Mouse (Mus musculus) cortical plate, adult 2 months (tissue): Measurements from ENCODE around the gene Vldlr. TPM values are rescaled to one million over a fixed set of nuclear protein-coding genes. Genes with fewer than 3 reads are reported as not detected.
A peak's percentile ranks its signal among the peaks of the same experiment; 100 is the strongest.

Experiments
- H3K27ac ChIP-seq: fragments of 200-500 bp; 2 replicates; pipeline ENCODE4 v1.5.1; 2012; ENCODE audit warnings: low read length, control low read depth, inconsistent platforms; ENCODE audit not compliant: insufficient read depth
- H3K4me1 ChIP-seq: fragments of 200-500 bp; 2 replicates; pipeline ENCODE4 v1.6.1; 2011; ENCODE audit warnings: low read length; ENCODE audit not compliant: control insufficient read depth, insufficient read depth
- H3K4me3 ChIP-seq: fragments of 200-500 bp; 2 replicates; pipeline ENCODE4 v1.5.1; 2011; ENCODE audit warnings: mild to moderate bottlenecking, low read length, control low read depth; ENCODE audit not compliant: insufficient read depth
- CTCF ChIP-seq: fragments of 200-500 bp; IDR thresholded peaks from 2 replicates; pipeline ENCODE4 v1.5.1; 2011; ENCODE audit warnings: mild to moderate bottlenecking, control low read depth, low read length; ENCODE audit not compliant: insufficient read depth; ENCODE audit errors: extremely low read depth
- POLR2A ChIP-seq: fragments of 200-500 bp; IDR thresholded peaks from 2 replicates; pipeline ENCODE4 v1.6.1; 2011; ENCODE audit warnings: mild to moderate bottlenecking, low read length, control low read depth; ENCODE audit not compliant: insufficient read depth; ENCODE audit errors: extremely low read depth
- polyA plus RNA-seq: library from polyadenylated mRNA; depleted of rRNA; stranded (reverse); fragments of >200 nt; gene quantifications from 2 replicates; pipeline ENCODE4 v1.2.3, GENCODE M21; 2012

Gene Vldlr
- polyA plus RNA-seq, 1 experiment, result 27.3 TPM

DNA sequence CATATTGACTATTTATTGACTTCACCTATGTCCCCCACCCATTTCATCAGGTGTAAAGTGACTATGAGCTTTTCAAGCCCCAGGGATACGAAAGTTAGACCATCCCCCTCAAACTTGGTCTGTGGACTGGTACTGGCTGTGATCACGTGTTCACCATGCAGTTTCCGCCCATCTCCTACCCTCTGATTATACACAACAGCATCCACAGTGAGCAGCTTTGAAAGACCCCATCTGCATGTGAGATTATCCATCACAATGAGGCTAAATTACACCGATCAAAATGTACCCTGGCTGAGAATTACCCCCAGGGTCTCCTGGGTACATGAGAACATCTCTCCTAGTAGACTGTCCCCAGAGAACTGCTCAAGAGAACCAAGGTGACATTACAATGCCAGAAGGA is 688 bp upstream of the Vldlr start:
- no peak for TF ChIP-seq CTCF
- no peak for TF ChIP-seq POLR2A
- no peak overlapping the region for H3K27ac ChIP-seq
- no peak overlapping the region for H3K4me3 ChIP-seq
- no peaks in the 10 kb centered on the region for H3K4me1 ChIP-seq

DNA sequence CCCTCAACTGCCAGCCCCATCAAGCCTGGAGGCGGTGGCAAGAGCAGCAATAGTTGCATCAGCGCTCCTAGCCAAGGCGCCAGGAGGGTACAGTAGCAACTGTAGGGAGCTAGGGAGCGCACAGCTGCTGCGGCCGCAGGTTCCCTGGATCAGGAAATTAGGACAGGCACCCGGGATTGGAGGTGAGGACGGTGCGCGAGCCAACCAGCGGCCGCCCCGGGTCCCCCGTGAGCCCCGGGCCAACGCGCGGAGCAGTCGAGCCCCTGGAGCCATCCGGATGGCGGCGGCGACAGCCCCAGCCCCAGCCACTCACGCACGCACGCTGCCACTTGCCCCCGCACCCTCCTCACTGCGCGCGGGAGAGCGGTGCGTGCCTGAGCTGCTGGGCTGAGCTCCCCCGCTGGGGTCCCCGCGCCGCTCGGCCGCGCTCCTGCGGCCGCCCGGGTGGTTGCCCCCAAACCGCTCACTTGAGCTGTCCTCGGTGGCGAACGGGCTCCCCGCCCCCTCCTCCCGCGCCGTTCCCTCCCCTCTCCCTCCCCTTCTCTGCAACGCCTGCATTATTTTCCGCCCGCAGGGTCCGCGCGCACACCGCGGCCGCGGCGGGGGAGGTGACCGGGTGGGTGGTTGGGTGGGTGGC is 601 bp downstream of the Vldlr start:
- Histone ChIP-seq H3K27ac (peak overlapping the region; percentile 68), H3K4me3 (peak overlapping the region; percentile 89), H3K4me1 (no peaks in the 10 kb centered on the region)
- TF ChIP-seq CTCF (no peak), POLR2A (peak; percentile 34; the same call in 1 of the 2 replicates)

DNA sequence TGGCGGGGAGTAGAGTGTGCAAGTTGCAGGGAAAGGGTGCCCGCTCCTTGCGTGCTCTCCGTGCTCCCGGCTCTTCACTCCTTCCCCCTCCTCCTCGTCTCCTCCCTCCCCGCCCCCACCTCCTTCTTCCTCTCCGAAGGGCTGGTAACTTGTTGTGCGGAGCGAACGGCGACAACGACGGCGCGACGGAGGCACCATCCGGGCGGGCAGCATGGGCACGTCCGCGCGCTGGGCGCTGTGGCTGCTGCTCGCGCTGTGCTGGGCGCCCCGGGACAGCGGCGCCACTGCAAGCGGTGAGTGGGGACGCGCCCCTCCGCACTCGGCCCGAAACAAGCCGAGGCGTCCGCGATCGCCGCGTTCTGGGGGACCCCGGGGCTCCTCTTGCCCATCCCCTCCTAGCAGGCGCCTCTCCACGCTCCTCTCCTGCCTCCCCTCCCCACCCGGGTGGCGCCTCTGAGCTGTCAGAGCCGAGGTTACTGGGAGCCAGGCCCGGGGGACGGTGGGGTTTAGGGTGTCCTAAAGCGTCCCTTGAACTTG is 1.2 kb downstream of the Vldlr start:
- H3K4me3 ChIP-seq, result peak overlapping the region; percentile 89
- H3K27ac ChIP-seq, result peak overlapping the region; percentile 95
- no peak for TF ChIP-seq CTCF
- no peak; the same call in 1 of the 2 replicates for TF ChIP-seq POLR2A
- H3K4me1 ChIP-seq, result no peaks in the 10 kb centered on the region

DNA sequence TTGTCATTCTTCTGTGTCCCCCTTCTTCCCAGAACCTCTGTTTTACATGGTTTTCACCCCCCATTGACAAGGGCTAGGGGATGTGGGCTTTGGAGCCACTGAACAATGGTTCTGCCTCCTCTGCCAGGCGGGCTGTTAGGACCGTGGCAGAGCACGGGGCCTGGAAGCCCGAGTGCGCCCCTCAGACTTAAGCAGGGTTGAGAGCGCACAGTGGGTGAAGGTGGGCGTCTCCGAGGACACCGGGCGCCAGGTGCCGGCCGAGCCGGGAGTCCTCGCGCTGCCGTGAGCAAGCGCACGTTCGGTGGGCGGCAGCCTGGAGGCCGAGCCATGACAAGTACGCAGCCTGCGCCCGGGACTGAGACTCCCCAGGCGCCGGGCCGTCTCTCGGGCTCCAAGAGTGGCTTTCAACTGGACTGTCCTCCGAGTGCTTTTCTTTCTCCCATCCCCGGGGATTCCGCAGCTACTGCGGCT is 1.7 kb downstream of the Vldlr start:
- H3K27ac ChIP-seq, result peak overlapping the region; percentile 95
- peak overlapping the region; percentile 89 for H3K4me3 ChIP-seq
- no peaks in the 10 kb centered on the region for H3K4me1 ChIP-seq
- TF ChIP-seq CTCF, result no peak
- no peak for TF ChIP-seq POLR2A

DNA sequence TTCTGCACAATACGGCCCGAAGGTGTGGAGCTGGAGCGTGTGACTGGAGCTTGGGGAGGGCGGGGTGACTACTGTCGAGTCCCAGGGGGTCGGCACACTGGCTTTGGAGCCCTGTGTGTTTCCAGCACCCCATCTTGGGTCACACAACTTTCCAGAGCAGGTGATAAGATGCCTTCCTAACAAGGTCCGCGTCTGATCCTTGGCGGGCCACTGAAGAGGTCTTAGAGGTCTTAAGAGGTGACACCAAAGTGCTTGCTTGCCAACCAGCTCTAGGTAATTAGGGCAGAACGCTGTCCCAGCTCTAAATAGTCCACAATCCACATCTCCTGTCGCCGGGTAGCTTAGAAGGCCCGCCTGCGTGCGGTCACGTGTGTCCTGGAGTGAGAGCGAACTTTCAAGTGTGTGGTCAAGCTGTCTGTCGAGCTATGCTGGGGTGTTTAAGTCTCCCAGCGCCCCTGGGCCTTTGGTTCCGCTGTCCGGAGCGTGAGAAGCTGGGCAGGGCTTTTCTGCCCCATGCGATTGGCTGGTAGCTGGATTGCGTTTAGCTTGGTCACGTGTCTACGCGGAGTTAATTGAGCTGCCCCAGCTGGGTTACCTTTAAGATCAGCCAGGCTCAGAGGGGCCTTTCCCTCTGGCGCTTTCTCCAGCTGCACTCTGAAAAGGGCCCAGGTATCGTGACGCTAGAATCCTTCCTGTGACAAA is 2.4 kb downstream of the Vldlr start:
- Histone ChIP-seq H3K27ac (peak overlapping the region; percentile 95; the same call in 1 of the 2 replicates), H3K4me3 (peak overlapping the region; percentile 89), H3K4me1 (no peaks in the 10 kb centered on the region)
- peak; percentile 36; the same call in 1 of the 2 replicates for TF ChIP-seq POLR2A
- no peak for TF ChIP-seq CTCF

GRCm38 (mm10) chr19:27219586-27219985 is 3.3 kb downstream of the Vldlr start:
- TF ChIP-seq POLR2A, result no peak
- TF ChIP-seq CTCF, result no peak
- Histone ChIP-seq H3K4me3 (no peak overlapping the region), H3K27ac (no peak overlapping the region), H3K4me1 (no peaks in the 10 kb centered on the region)

GRCm38 (mm10) chr19:27223046-27223445 is 6.8 kb downstream of the Vldlr start:
- Histone ChIP-seq H3K4me1 (no peaks in the 10 kb centered on the region), H3K27ac (no peak overlapping the region), H3K4me3 (no peak overlapping the region)
- TF ChIP-seq CTCF (no peak), POLR2A (no peak)

GRCm38 (mm10) chr19:27224356-27224755 is 8.1 kb downstream of the Vldlr start:
- 0 out of 2 replicates have a peak overlapping the region, but pooled peaks have one; percentile 29 for H3K27ac ChIP-seq
- H3K4me1 ChIP-seq, result no peaks in the 10 kb centered on the region
- TF ChIP-seq POLR2A (no peak), CTCF (no peak)
- H3K4me3 ChIP-seq, result no peak overlapping the region

- Histone ChIP-seq H3K4me3 (no peak overlapping the region), H3K4me1 (no peaks in the 10 kb centered on the region), H3K27ac (peak overlapping the region; percentile 78; the same call in 1 of the 2 replicates)
- TF ChIP-seq POLR2A (no peak), CTCF (no peak)
Measured at GRCm38 (mm10) chr19:27226626-27227025, 10.3 kb downstream of the Vldlr start.
